Mouse (Mus musculus) liver, embryonic 18 days (tissue): Measurements from ENCODE around the gene Olfr1380. TPM values are rescaled to one million over a fixed set of nuclear protein-coding genes. Genes with fewer than 3 reads are reported as not detected.

Experiments
- polyA plus RNA-seq: library from polyadenylated mRNA; depleted of rRNA; stranded (reverse); fragments of >200 nt; gene quantifications from 2 replicates; pipeline ENCODE4 v1.2.3, GENCODE M21; 2012; rRNA removed

Olfr1380 gene
- not detected in 2 replicates for polyA plus RNA-seq

DNA sequence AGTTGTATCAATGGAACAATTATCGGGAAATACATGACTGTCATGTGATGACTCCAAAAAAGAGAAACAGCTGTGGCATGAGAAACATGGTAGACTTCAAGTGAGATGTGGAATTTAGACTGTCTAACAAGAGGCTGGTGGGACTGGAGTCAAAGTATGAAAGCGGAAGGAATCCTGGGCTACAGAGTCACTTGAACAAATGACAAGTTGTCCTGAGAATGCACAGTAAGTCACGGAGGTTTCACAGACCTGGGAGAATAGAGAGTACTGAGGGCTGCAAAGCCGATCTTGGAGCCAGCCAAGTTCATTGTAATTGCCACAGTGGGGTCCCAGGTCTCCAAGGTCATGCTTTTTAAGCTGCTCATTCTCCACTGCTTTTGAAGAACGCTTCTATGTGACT, at the start of gene Olfr1380:
TSS of gene Olfr1380 (plus strand) at position 301 of the 400 bp plus-strand sequence.

DNA sequence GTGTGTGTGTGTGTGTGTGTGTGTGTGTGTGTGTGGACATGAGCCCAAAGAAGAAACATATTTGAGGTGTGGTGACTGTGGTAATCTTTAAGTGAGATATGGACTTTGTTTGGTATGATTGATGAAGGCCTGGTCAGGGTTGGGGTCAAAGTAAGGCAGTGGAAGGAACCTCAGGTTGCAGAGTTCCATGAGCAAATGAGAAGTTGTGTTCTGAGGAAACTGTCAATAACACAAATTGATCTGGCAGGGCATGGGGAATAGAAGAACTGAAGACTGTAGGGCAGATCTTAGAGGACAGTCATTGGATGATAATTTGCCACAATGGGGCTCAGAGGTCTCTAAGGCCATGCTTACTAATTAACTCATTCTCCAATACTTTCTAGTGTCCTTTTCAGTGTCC, 37.3 kb upstream of the Olfr1380 start, which contains the start of gene Olfr1383:
TSS of gene Olfr1383 (plus strand) at position 301 of the 400 bp plus-strand sequence.

DNA sequence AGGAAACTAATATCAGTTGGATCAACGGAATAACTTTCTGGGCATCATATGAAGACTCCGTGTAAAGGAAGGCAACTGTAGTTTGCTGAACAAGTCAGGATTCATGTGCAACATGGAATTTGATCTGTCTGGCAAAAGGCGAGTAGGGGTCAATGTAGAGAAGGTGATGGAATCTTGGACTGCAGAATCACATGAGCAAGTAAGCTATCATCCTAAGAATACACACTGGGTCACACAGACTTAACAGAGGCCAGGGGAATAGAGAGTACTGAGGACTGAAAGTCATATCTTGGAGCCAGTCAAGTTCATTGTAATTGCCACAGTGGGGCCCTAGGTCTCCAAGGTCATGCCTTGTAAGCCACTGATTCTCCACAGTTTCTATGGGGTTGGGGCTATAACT, 28.7 kb upstream of the Olfr1380 start, which contains the start of gene Olfr1382:
TSS of gene Olfr1382 (plus strand) at position 301 of the 400 bp plus-strand sequence.

DNA sequence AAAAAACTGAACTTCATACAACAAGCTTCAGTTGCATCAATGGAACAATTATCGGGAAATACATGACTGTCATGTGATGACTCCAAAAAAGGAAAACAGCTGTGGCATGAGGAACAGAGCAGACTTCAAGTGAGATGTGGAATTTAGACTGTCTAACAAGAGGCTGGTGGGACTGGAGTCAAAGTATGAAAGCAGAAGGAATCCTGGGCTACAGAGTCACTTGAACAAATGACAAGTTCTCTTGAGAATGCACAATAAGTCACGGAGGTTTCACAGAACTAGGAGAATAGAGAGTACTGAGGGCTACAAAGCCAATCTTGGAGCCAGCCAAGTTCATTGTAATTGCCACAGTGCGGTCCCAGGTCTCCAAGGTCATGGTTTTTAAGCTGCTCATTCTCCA, 13.5 kb upstream of the Olfr1380 start, which contains the start of gene Olfr1381:
TSS of gene Olfr1381 (plus strand) at position 301 of the 400 bp plus-strand sequence.

DNA sequence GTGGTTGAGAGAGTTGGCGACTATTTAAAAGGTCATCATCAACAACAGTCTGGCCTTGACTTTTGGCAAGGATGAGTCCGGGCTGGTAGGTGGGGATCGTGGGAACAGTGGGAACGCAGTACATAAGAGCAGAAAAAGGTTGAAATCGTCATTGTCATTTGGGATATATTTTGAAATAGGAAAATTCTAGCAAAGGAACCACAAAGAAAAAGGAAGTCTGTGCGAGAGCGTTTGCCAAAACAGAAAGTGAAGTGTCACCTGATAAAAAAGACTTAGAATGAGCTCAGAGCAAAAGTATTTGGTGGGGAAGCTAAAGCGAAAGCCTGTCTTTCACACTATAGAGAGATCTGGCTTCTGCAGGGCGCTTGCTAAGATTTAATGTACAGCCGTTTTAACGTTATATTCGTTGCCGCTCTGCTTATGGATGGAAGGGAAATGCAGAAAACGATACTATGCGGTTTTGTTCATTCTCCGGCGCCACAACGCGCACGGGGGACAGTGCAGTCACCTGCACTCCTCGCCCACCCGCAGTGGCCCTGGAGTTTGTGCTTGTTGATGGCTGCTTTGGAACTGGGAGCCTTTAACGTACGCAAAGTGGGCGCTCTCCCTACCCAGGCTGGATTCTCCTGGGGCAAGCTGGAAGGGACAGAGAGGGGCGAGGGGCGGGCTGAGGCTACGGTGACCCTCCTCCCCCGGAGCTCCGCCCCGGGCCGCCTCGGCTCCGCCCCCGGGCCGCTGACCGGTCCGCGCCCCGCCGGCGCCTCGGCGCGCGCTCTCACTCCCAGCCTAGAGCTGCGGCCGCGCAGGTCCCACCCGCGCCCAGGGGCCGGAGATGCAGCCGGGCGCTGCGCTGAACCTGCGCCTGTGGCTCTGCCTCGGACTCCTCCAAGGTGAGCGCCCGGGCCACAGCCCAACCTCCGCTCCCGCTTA, 52.5 kb downstream of the Olfr1380 start, which contains the start of gene Flt4:
TSS of gene Flt4 (plus strand) at position 326 of the 930 bp plus-strand sequence.

Other genes starting within 250 kb of the Olfr1380 start
- not detected in 2 replicates for gene Olfr1391, start 234.1 kb upstream of the Olfr1380 start, polyA plus RNA-seq
- not detected in 2 replicates for gene Olfr1390, start 221.7 kb upstream of the Olfr1380 start, polyA plus RNA-seq
- not detected in 2 replicates for gene Olfr1389, start 133.8 kb upstream of the Olfr1380 start, polyA plus RNA-seq
- gene Olfr1388, start 120.3 kb upstream of the Olfr1380 start, polyA plus RNA-seq = 0.05 and 0.06 TPM in 2 replicates
- gene Olfr1387, start 101.5 kb upstream of the Olfr1380 start, polyA plus RNA-seq = not detected in 2 replicates
- gene Olfr1386, start 91.8 kb upstream of the Olfr1380 start, polyA plus RNA-seq = not detected in 2 replicates
- not detected in 2 replicates for gene Olfr1385, start 67.8 kb upstream of the Olfr1380 start, polyA plus RNA-seq
- not detected in 2 replicates for gene Olfr1384, start 50.2 kb upstream of the Olfr1380 start, polyA plus RNA-seq
- not detected in 2 replicates for gene Olfr1383, start 37.2 kb upstream of the Olfr1380 start, polyA plus RNA-seq
- not detected in 2 replicates for gene Olfr1382, start 28.6 kb upstream of the Olfr1380 start, polyA plus RNA-seq
- gene Olfr1381, start 13.4 kb upstream of the Olfr1380 start, polyA plus RNA-seq = not detected in 2 replicates
- gene Flt4, start 52.4 kb downstream of the Olfr1380 start, polyA plus RNA-seq = 3.6 and 4.3 TPM in 2 replicates
- 0.09 and 0.10 TPM in 2 replicates for gene Scgb3a1, start 106.7 kb downstream of the Olfr1380 start, polyA plus RNA-seq
- gene Cnot6, start 155.8 kb downstream of the Olfr1380 start, polyA plus RNA-seq = 14.4 and 14.9 TPM in 2 replicates
- gene Gfpt2, start 237.3 kb downstream of the Olfr1380 start, polyA plus RNA-seq = 0.47 and 0.52 TPM in 2 replicates